Mouse (Mus musculus): ENCODE measurements around the gene Gm28042. TPM values are rescaled to one million over a fixed set of nuclear protein-coding genes. Genes with fewer than 3 reads are reported as not detected.

The Gm28042 gene
- total and polyA plus RNA-seq, 3 experiments, result 0.77 to 1.9 (median 1.8) TPM

DNA sequence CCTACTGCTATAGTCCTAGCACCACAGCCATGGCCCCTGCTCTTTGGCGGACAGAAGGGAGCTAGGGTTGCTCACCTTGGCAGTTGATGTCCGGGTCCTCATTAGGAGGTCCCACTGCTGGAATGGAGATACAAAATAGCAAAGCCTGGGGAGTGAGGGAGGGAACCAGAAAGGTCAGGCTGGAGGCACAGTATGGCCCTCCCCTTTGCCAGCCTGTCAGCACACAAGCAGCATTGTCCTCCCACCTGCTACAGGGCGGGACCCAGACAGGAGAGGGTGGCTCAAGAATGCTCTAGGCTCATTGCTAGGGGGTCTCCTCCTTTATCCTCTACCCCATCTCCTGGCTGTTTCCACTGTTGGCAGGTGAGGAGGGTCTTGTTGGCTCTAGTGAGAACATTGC, 58.7 kb downstream of the Gm28042 start:
- H3K36me3 ChIP-seq (replicated peaks in 1 of 2; ENCODE audit: control insufficient read depth in 1 of 2, insufficient read depth in 1 of 2, low read length in 1 of 2), result peaks cover 5 to 29% of the 10 kb centered on the region in 2 experiments
- peaks cover 3% of the 10 kb centered on the region for H3K9me3 ChIP-seq (replicated peaks; ENCODE audit: low read length)
- in situ Hi-C loops (cut with MboI; ENCODE audit: low pct_ligation_motif_present, low pct_unique_long_range_greater_than_20kb, low sequenced_read_pairs) (loop anchor here (5.0 to 25.0 kb wide), 2 partner anchors 86 to 201 kb away; partner anchors contain the start of gene Pla2g4d), dilution Hi-C loops (cut with MboI; ENCODE audit: extremely low pct_ligation_motif_present, extremely low pct_unique_long_range_greater_than_20kb, low sequenced_read_pairs) (no loop called here)
- no peaks in the 10 kb centered on the region for H3K27me3 ChIP-seq (replicated peaks)
- H3K9ac ChIP-seq (ENCODE audit: insufficient read depth, low read depth), result no peak overlapping the region
- H3K4me3 ChIP-seq (replicated peaks in 1 of 3; ENCODE audit: low read depth in 2 of 3, low read length in 2 of 3, poor library complexity in 1 of 3), result no peak overlapping the region
- H3K27ac ChIP-seq (ENCODE audit: insufficient read depth, low read depth), result no peak overlapping the region
- H3K4me1 ChIP-seq (ENCODE audit: control insufficient read depth in 1 of 2, insufficient read depth in 2 of 2), result peaks cover 0 to 14% of the 10 kb centered on the region in 2 experiments; a peak in 2 of 4 replicates
- no peak for DNase-seq (ENCODE audit: extremely low read depth)
- no peaks in the 10 kb centered on the region for H3K79me2 ChIP-seq (replicated peaks; ENCODE audit: control insufficient read depth, extremely low read depth, insufficient read depth, poor library complexity, severe bottlenecking)
- no peak for TF ChIP-seq JUN (IDR thresholded peaks at IDR 0.05; ENCODE audit: insufficient read depth, low read depth, low read length)
- no peak for TF ChIP-seq NELFE (IDR thresholded peaks at IDR 0.05; ENCODE audit: low read depth, low read length)
- TF ChIP-seq MAFK (IDR thresholded peaks at IDR 0.05; ENCODE audit: insufficient replicate concordance, low read length), result no peak
- no peak for TF ChIP-seq CHD2 (IDR thresholded peaks at IDR 0.05; ENCODE audit: low read length)
- TF ChIP-seq RCOR1 (conservative IDR thresholded peaks at IDR 0.05; ENCODE audit: low read depth, low read length), result no peak
- no peak for TF ChIP-seq POLR2A (IDR thresholded peaks at IDR 0.05; ENCODE audit: low read depth, low read length)
- TF ChIP-seq MXI1 (IDR thresholded peaks at IDR 0.05; ENCODE audit: low read depth, low read length), result no peak
- no peak for TF ChIP-seq KAT2A (IDR thresholded peaks at IDR 0.05; ENCODE audit: insufficient replicate concordance, low read length)
- TF ChIP-seq ETS1 (conservative IDR thresholded peaks at IDR 0.05; ENCODE audit: low read depth, low read length), result no peak
- TF ChIP-seq MEF2A (IDR thresholded peaks at IDR 0.05; ENCODE audit: borderline replicate concordance, low read depth, low read length), result no peak
- TF ChIP-seq BHLHE40 (IDR thresholded peaks at IDR 0.05; ENCODE audit: low read depth, low read length), result no peak
- no peak for TF ChIP-seq MAZ (IDR thresholded peaks at IDR 0.05; ENCODE audit: low read depth, low read length)
- TF ChIP-seq GABPA (IDR thresholded peaks at IDR 0.05; ENCODE audit: insufficient replicate concordance, low read depth, low read length), result no peak
- no peak for TF ChIP-seq UBTF (IDR thresholded peaks at IDR 0.05; ENCODE audit: low read depth, low read length)
- TF ChIP-seq TCF12 (IDR thresholded peaks at IDR 0.05; ENCODE audit: low read depth, low read length), result no peak
- no peak for TF ChIP-seq SIN3A (IDR thresholded peaks at IDR 0.05; ENCODE audit: low read length)
- no peak overlapping the region for H3K4me2 ChIP-seq (ENCODE audit: insufficient read depth, low read depth, poor library complexity, severe bottlenecking)

DNA sequence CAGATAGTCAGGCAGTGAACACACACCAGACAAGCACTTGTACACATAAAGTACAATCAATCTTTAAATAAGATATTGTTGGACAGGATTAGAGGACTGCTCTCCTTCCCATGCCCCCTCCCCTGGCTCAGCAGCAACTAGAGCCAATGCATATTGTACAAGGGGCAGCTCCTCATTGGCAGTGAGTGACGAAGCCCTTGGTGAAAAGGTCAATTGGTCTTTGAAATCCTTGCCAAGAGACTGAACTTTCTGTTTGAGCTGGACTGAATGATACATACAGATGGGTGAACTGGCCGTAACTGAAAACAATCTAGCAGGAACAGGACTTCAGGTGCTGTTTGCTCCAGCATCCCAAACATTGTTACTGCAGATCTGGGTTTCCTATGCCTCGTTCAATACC, 60.1 kb downstream of the Gm28042 start:
- TF ChIP-seq TCF12 (IDR thresholded peaks at IDR 0.05; ENCODE audit: low read depth, low read length) (no peak), USF2 (conservative IDR thresholded peaks at IDR 0.05; ENCODE audit: low read depth, low read length) (no peak)
- H3K4me3 ChIP-seq (replicated peaks in 1 of 3; ENCODE audit: low read depth in 2 of 3, low read length in 2 of 3, poor library complexity in 1 of 3), result no peak overlapping the region
- DNase-seq (ENCODE audit: extremely low read depth), result no peak
- H3K27me3 ChIP-seq (replicated peaks), result no peaks in the 10 kb centered on the region
- no peaks in the 10 kb centered on the region for H3K79me2 ChIP-seq (replicated peaks; ENCODE audit: control insufficient read depth, extremely low read depth, insufficient read depth, poor library complexity, severe bottlenecking)
- H3K4me1 ChIP-seq (ENCODE audit: control insufficient read depth in 1 of 2, insufficient read depth in 2 of 2), result peaks cover 0 to 14% of the 10 kb centered on the region in 2 experiments; a peak in 2 of 4 replicates
- H3K4me2 ChIP-seq (ENCODE audit: insufficient read depth, low read depth, poor library complexity, severe bottlenecking), result no peak overlapping the region
- H3K27ac ChIP-seq (ENCODE audit: insufficient read depth, low read depth), result no peak overlapping the region
- H3K36me3 ChIP-seq (replicated peaks in 1 of 2; ENCODE audit: control insufficient read depth in 1 of 2, insufficient read depth in 1 of 2, low read length in 1 of 2), result peaks cover 7 to 41% of the 10 kb centered on the region in 2 experiments
- dilution Hi-C loops (cut with MboI; ENCODE audit: extremely low pct_ligation_motif_present, extremely low pct_unique_long_range_greater_than_20kb, low sequenced_read_pairs), result no loop called here
- no peaks in the 10 kb centered on the region for H3K9me3 ChIP-seq (replicated peaks; ENCODE audit: low read length)
- no peak overlapping the region for H3K9ac ChIP-seq (ENCODE audit: insufficient read depth, low read depth)
- in situ Hi-C loops (cut with MboI; ENCODE audit: low pct_ligation_motif_present, low pct_unique_long_range_greater_than_20kb, low sequenced_read_pairs), result loop anchor here (5.0 to 25.0 kb wide), 2 partner anchors 85 to 200 kb away; partner anchors contain the start of gene Pla2g4d
